Mouse (Mus musculus) bone marrow, adult 2 months (tissue): ENCODE measurements at regions not wholly inside any gene's neighbourhood (a gene's known extent, or its start where the extent isn't known, plus 50 kb on each side); places are given as distances from the start of the nearest gene placed in this dataset.

Experiments used
- H3K27ac ChIP-seq: fragments of 200-500 bp; 2 replicates; pipeline ENCODE4 v1.5.1; 2012; ENCODE audit warnings: low read depth, mild to moderate bottlenecking, control low read depth, inconsistent platforms, low read length; ENCODE audit not compliant: control insufficient read depth, poor library complexity, insufficient read depth
- H3K4me1 ChIP-seq: fragments of 200-500 bp; 2 replicates; pipeline ENCODE4 v1.6.1; 2011; ENCODE audit warnings: low read length; ENCODE audit not compliant: control insufficient read depth, insufficient read depth
- H3K4me3 ChIP-seq: fragments of 200-500 bp; replicated peaks from 2 replicates; pipeline ENCODE3; 2011; ENCODE audit warnings: mild to moderate bottlenecking, low read depth, low read length, control low read depth; ENCODE audit not compliant: control insufficient read depth
- CTCF ChIP-seq: fragments of 200-500 bp; IDR thresholded peaks from 2 replicates; pipeline ENCODE4 v1.5.1; 2011; ENCODE audit warnings: low read length, control low read depth; ENCODE audit not compliant: control insufficient read depth, insufficient read depth
- POLR2A ChIP-seq: fragments of 200-500 bp; IDR thresholded peaks from 2 replicates; pipeline ENCODE4 v1.6.1; 2011; ENCODE audit warnings: low read depth, mild to moderate bottlenecking, control low read depth, low read length, borderline replicate concordance; ENCODE audit not compliant: control insufficient read depth
- WGBS: fragments of 180-500 bp; shearing (Covaris S2); methylation state at CpG from one replicate; pipeline ENCODE4 v1.1.7; 2018; 5-methylcytosine and 5-hydroxymethylcytosine counted together

DNA sequence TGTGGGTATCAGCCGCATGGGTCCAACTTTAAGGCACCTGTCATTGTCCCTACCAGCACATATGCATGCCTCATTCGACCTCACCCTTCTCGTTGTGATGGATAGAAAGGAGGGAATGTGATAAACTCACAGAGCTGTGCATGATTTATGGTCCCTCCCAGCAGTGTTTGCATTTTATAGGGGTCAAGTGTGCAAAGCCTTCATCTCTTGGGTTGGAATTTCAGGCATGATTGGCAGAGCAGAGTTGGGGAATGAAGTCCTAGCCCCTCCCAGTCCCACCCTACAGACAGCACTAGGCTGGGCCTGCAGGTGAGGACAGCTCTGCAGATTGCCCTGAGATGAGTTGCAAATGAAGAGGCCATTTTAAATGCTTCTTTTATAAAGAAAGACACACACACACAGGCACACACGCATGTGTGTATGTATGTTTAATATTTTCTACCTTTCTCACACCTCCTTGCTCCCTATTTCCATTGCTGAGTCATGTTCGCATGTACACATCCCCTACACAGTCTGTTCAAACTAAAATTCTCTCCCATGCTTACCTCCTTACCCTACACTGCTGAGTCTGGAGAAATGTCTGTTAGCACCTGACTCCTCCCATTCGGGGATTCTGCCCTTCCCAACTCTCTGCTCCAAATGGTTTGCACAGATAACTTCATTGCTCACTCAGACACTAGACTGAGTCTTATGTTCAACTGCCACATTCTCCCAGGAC is 558.9 kb downstream of the Efnb2 start:
- Histone ChIP-seq H3K4me1 (no peaks in the 10 kb centered on the region), H3K27ac (no peak overlapping the region), H3K4me3 (no peak overlapping the region)
- TF ChIP-seq CTCF, result no peak
- TF ChIP-seq POLR2A, result no peak
- 68% methylated on average over 6 of the region's 6 CpGs for WGBS

DNA sequence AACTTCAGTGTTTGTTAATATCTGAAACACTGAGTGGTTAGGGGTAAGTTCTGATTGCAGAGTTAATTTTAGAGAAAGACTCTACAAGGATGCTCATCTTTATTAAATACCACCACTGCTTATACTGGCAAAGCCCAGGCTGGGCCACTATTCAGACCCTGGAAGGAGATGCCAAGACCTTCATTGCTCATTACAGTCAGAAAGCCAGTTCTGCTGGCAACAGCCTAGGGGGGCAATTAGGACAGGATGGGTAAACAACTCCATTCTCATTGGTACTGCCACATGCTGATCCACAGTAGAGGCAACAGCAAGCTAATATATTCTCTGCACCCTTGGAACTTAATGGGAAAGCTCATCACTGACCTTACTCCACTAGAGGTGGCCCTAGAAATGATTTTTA is 568.5 kb downstream of the Efnb2 start:
- no peak for TF ChIP-seq CTCF
- TF ChIP-seq POLR2A, result no peak
- no peaks in the 10 kb centered on the region for H3K4me1 ChIP-seq
- no peak overlapping the region for H3K27ac ChIP-seq
- no peak overlapping the region for H3K4me3 ChIP-seq

DNA sequence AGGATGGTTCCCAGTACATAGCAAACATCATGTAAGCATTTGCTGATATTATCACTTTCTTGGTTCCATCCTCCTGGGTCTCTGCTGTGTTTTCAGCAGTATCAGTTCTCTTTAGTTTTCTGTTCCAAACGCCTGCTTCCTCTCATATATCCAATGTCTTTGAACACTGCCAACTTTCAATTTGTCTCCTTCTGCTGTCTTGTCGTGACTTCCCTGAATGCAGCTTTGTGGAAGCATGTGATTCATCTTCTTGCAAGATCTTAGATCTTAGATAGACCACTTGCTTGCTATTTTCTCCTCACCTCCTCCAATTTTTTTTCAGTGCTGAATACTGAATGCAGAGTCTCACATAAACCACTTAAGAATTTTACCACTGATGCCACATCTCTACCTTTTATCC is 576.4 kb downstream of the Efnb2 start:
- 57% methylated on average over 2 of the region's 2 CpGs for WGBS
- Histone ChIP-seq H3K27ac (no peak overlapping the region), H3K4me1 (no peaks in the 10 kb centered on the region), H3K4me3 (no peak overlapping the region)
- TF ChIP-seq POLR2A (no peak), CTCF (no peak)

DNA sequence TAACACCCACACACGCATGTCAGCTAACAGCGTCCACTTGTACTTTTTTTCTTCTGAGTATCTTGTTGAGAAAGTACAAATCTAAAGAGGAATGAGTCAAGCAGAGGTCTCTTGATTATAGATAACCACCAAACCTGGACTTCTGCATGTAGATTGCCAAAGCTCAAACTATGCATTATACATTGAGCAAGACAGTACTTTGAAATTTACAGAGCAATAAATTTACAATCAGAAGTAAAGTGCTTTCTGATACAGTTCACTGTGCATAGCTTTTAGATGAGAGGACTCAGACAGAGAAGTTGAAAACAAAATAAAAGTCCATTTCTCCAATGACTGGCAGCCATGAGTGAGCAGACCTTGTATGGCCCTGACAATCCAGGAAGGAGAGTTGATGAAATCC is 597.0 kb downstream of the Efnb2 start:
- H3K4me3 ChIP-seq, result no peak overlapping the region
- TF ChIP-seq CTCF, result no peak
- no peak for TF ChIP-seq POLR2A

DNA sequence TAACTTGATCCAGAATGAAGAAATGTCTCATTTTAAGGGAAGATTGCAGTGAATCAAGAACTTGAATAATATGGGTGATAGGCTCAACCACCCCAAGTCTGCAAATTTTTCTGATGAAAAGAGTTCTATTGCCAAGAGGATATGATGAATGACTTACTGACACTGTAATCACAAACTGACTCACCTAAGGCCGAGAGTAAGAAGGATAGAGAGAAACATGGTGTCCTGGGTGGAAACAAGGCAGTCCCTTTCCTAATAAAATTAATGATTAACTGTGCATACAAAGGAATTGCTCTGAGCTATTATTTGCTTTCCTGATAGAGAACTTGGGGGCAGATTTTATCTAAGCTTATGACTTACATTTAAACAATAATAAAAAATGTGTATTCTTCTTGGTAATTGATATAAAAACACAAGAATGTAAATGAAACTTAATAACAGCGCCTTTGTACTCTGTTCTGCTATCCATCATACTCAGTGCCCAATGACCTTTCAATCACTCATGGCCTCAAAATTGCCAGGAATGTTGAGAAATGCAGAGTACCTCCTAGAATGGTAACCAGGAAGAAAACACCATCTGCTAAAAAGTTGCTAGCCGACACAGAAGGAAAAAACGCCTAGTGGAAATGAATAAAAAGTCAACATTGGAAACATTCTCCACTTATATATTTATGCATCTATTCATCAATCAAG is 606.7 kb downstream of the Efnb2 start:
- Histone ChIP-seq H3K27ac (no peak overlapping the region), H3K4me1 (no peaks in the 10 kb centered on the region), H3K4me3 (no peak overlapping the region)
- no peak for TF ChIP-seq CTCF
- no peak for TF ChIP-seq POLR2A
- 75% methylated on average over 4 of the region's 4 CpGs for WGBS

More for the DNA sequence above, 597.0 kb downstream of the Efnb2 start:
- no peak overlapping the region for H3K27ac ChIP-seq
- WGBS, result 88% methylated on average over 2 of the region's 2 CpGs
- no peaks in the 10 kb centered on the region for H3K4me1 ChIP-seq

DNA sequence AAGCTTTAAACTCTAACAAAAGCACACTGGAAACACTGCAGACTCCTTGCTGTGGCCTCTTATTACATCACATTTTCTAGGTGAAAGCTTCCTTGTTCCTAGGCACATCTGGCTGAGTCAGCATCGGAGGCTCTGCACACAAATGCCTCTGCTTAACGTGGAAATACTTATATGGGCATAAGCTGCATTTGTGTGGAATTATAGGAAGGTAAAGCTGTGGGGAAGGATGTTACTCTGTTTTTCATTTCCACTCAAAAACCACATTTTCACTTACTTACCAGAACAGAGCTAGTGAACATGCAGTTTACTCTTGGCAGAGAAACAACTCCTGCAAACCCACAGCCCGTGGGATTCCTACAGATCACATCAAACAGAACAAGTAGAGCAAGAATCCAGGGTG is 609.9 kb downstream of the Efnb2 start:
- no peak for TF ChIP-seq CTCF
- TF ChIP-seq POLR2A, result no peak
- Histone ChIP-seq H3K27ac (no peak overlapping the region), H3K4me3 (no peak overlapping the region), H3K4me1 (no peaks in the 10 kb centered on the region)
- 4% methylated on average over 3 of the region's 3 CpGs for WGBS

DNA sequence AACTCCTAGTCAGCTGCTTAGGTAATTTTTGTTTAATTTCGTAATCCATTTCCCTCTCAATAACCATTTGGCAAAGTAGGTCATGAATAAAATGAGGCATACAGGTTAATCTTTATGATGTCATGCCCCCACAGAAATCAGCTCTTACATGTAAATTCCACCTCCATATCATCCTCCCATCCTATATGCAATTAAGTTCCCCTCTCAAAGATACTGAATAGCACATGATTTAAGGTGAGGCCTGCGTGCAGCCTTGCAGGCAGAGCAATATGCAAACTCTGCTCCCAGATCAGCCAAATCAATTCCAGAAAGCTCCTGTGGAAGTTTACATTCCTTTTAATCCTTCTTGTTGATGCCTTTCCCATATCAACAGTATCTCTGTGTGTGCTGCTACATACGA is 610.3 kb downstream of the Efnb2 start:
- WGBS, result 56% methylated on average over 3 of the region's 3 CpGs
- no peak for TF ChIP-seq POLR2A
- TF ChIP-seq CTCF, result no peak
- H3K4me1 ChIP-seq, result no peaks in the 10 kb centered on the region
- no peak overlapping the region for H3K27ac ChIP-seq
- H3K4me3 ChIP-seq, result no peak overlapping the region

DNA sequence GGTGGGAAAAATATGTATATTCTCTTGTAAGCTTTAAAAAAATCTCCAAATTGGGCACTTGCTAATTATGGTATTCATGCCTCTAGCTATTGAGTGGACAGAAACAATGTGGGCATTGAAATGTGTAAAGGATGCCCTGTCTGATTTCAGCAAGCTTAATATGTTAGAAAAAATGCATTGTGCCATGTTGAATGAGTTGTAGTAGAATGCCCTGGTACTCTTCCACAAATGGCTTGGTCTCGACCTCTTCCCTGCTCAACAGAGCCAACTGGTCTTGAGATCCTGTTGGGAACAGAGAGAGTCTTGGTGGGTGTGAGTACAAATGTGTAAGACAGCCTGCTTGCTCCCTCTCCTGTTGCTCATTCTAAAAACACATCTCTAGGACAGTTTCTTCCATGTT is 616.1 kb downstream of the Efnb2 start:
- TF ChIP-seq CTCF (no peak), POLR2A (no peak)
- H3K4me1 ChIP-seq, result no peaks in the 10 kb centered on the region
- 56% methylated on average over 1 of the region's 1 CpGs for WGBS
- no peak overlapping the region for H3K4me3 ChIP-seq
- H3K27ac ChIP-seq, result no peak overlapping the region

DNA sequence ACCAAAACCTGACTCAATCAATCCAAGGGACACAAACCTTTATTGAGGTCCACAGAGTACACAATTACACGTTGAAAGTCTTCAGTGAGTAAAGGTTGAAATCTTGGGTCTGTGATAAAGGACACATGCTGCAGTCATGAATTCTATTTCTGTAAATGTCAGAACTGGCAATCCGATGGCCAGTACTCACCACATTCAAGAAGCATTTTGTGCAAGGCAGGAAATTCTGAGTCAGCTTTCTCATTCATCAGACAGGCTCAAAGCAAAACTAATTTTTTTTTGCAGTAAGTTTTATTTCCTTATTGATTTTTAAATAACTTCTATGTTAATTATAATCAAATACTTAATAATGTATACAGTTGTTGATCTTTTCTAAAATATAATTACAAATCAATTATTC is 616.7 kb downstream of the Efnb2 start:
- no peak overlapping the region for H3K4me3 ChIP-seq
- WGBS, result 50% methylated on average over 2 of the region's 2 CpGs
- H3K4me1 ChIP-seq, result no peaks in the 10 kb centered on the region
- H3K27ac ChIP-seq, result no peak overlapping the region
- TF ChIP-seq POLR2A (no peak), CTCF (no peak)
